27 mouse cellular contexts compared by ENCODE assay signal in genomic region chr7:56043577-56044266, GRCm38 (mm10). TPM values are rescaled to one million over a fixed set of nuclear protein-coding genes. Genes with fewer than 3 reads are reported as not detected.
DNase-seq lines count a peak whose midpoint lies in the region; ATAC-seq lines count a peak whose summit lies in the region.
"Had no signal": no experiment of that assay in that cellular context is flagged by ENCODE, and none has a peak within 500 bp of the region (broad histone marks: within the 10 kb centered on the region; RNA-seq: fewer than 3 reads in every experiment).

No protein-coding gene starts in this region.

- H3K4me3 ChIP-seq in liver, embryonic 11.5 days (ENCODE audit: low read depth, low read length), result no peak overlapping the region
- no peak overlapping the region for H3K4me3 ChIP-seq in liver, embryonic 12.5 days
- H3K4me3 ChIP-seq in liver, embryonic 16.5 days (ENCODE audit: low read depth, low read length), result no peak overlapping the region
- H3K4me3 ChIP-seq: embryonic facial prominence, embryonic 15.5 days; forebrain, embryonic 12.5 days; heart, adult 2 months; heart, embryonic 15.5 days; hindbrain, embryonic 13.5 days had no signal

- H3K4me2 ChIP-seq in liver, embryonic 11.5 days, result 0 out of 2 replicates have a peak overlapping the region, but pooled peaks have one; percentile 2
- peak overlapping the region; percentile 35 for H3K4me2 ChIP-seq in liver, embryonic 12.5 days
- no peak overlapping the region for H3K4me2 ChIP-seq in liver, embryonic 16.5 days (ENCODE audit: low read depth, low read length)
- H3K4me2 ChIP-seq: embryonic facial prominence, embryonic 15.5 days; forebrain, embryonic 12.5 days; heart, embryonic 11.5 days; heart, embryonic 15.5 days; hindbrain, embryonic 13.5 days had no signal

- peak; percentile 82 for ATAC-seq in liver, embryonic 11.5 days (replicated peaks; ENCODE audit: low FRiP score)
- ATAC-seq in liver, embryonic 12.5 days, result peak; percentile 82
- peak; percentile 83 for ATAC-seq in liver, embryonic 16.5 days (ENCODE audit: low read depth)
- ATAC-seq: activated CD4-positive, CD25-positive, alpha-beta regulatory T cell, adult 4 months; CD4-positive, CD25-positive, alpha-beta regulatory T cell, adult 4 months; forebrain, postnatal 0 days; hindbrain, postnatal 0 days; Patski had no signal

- H3K27me3 ChIP-seq in liver, embryonic 11.5 days (replicated peaks; ENCODE audit: control insufficient read depth, insufficient read depth, low read length), result no peaks in the 10 kb centered on the region
- H3K27me3 ChIP-seq in liver, embryonic 12.5 days (replicated peaks), result no peaks in the 10 kb centered on the region
- no peaks in the 10 kb centered on the region for H3K27me3 ChIP-seq in liver, embryonic 16.5 days (ENCODE audit: control insufficient read depth, insufficient read depth, low read depth, low read length)
- H3K27me3 ChIP-seq: embryonic facial prominence, embryonic 15.5 days; forebrain, embryonic 12.5 days; heart, embryonic 15.5 days; hindbrain, embryonic 13.5 days; Patski had no signal

- H3K27ac ChIP-seq in liver, embryonic 11.5 days (ENCODE audit: low read depth, low read length), result no peak overlapping the region
- H3K27ac ChIP-seq in liver, embryonic 12.5 days, result peak overlapping the region; percentile 72
- peak overlapping the region; percentile 57 for H3K27ac ChIP-seq in liver, embryonic 16.5 days (ENCODE audit: low read length)
- H3K27ac ChIP-seq: embryonic facial prominence, embryonic 15.5 days; forebrain, embryonic 12.5 days; heart, adult 2 months; heart, embryonic 15.5 days; hindbrain, embryonic 13.5 days; hindbrain, postnatal 0 days had no signal

- H3K9me3 ChIP-seq in liver, embryonic 11.5 days (ENCODE audit: control insufficient read depth, low read length), result no peaks in the 10 kb centered on the region
- no peaks in the 10 kb centered on the region for H3K9me3 ChIP-seq in liver, embryonic 12.5 days (replicated peaks)
- H3K9me3 ChIP-seq in liver, embryonic 16.5 days (replicated peaks; ENCODE audit: control insufficient read depth, low read length), result no peaks in the 10 kb centered on the region
- H3K9me3 ChIP-seq: embryonic facial prominence, embryonic 15.5 days; forebrain, embryonic 12.5 days; heart, embryonic 15.5 days; hindbrain, embryonic 13.5 days had no signal

- WGBS in liver, embryonic 11.5 days, result 63% methylated on average over 4 of the region's 4 CpGs
- 53% methylated on average over 4 of the region's 4 CpGs for WGBS in liver, embryonic 12.5 days (ENCODE audit: insufficient replicate concordance)
- WGBS in liver, embryonic 16.5 days (ENCODE audit: insufficient replicate concordance), result 40% methylated on average over 4 of the region's 4 CpGs

- no peak for DNase-seq in liver, embryonic 11.5 days (ENCODE audit: low spot score)
- DNase-seq in liver, result no peak
- DNase-seq in frontal cortex, postnatal 10 days (ENCODE audit: low spot score in 2 of 2), result no peak
- DNase-seq in layer of hippocampus, adult 9-10 months (ENCODE audit: low spot score), result no peak
- no peak for DNase-seq in thymus, postnatal 36 days
- no peak for DNase-seq in kidney, adult 8-10 months
- DNase-seq: adrenal gland, postnatal 25 days; B cell, adult 2 months; cerebellum, adult 11 months; cerebellum, adult 8-10 months; cerebellum, postnatal 14 days; embryo, embryonic 11 days; forebrain, postnatal 0 days; gastrocnemius, postnatal 10 days; heart, adult 2 months; heart, postnatal 14 days had no signal

- H3K4me1 ChIP-seq in liver, embryonic 11.5 days (replicated peaks; ENCODE audit: control insufficient read depth, insufficient read depth, low read length), result peaks cover 6% of the 10 kb centered on the region; the same call in 1 of the 2 replicates
- H3K4me1 ChIP-seq in liver, embryonic 12.5 days, result peaks cover 45% of the 10 kb centered on the region
- H3K4me1 ChIP-seq in liver, embryonic 16.5 days (ENCODE audit: control insufficient read depth, low read depth, low read length), result peaks cover 25% of the 10 kb centered on the region
- H3K4me1 ChIP-seq: embryonic facial prominence, embryonic 15.5 days; forebrain, embryonic 12.5 days; heart, embryonic 15.5 days; hindbrain, embryonic 13.5 days had no signal

- no peaks in the 10 kb centered on the region for H3K36me3 ChIP-seq in liver, embryonic 11.5 days (ENCODE audit: control insufficient read depth, insufficient read depth, low read length)
- H3K36me3 ChIP-seq in liver, embryonic 12.5 days, result no peaks in the 10 kb centered on the region
- H3K36me3 ChIP-seq in liver, embryonic 16.5 days (ENCODE audit: control insufficient read depth, insufficient read depth), result no peaks in the 10 kb centered on the region
- H3K36me3 ChIP-seq: embryonic facial prominence, embryonic 15.5 days; forebrain, embryonic 12.5 days; heart, embryonic 15.5 days; hindbrain, embryonic 13.5 days had no signal

- no peak overlapping the region for H3K9ac ChIP-seq in liver, embryonic 11.5 days (ENCODE audit: low read depth, low read length)
- peak overlapping the region; percentile 44 for H3K9ac ChIP-seq in liver, embryonic 12.5 days
- no peak overlapping the region for H3K9ac ChIP-seq in liver, embryonic 16.5 days (ENCODE audit: low read depth, low read length)
- H3K9ac ChIP-seq: embryonic facial prominence, embryonic 15.5 days; forebrain, embryonic 12.5 days; forebrain, postnatal 0 days; heart, embryonic 15.5 days; hindbrain, embryonic 13.5 days had no signal

RNA-seq across cellular contexts. Expression of gene Herc2, which starts 6.3 kb away (rescaled TPM):
- polyA plus RNA-seq in liver, embryonic 11.5 days (2014; fragmentation: Nextera tagmentation; extraction: Ambion mirVana), result 18.5 and 19.9 TPM in 2 replicates
- 16.8 and 21.4 TPM in 2 replicates for polyA plus RNA-seq in liver, embryonic 12.5 days (2016; fragmentation: Nextera tagmentation; extraction: Ambion mirVana)
- polyA plus RNA-seq in liver, embryonic 16.5 days (2015; fragmentation: Nextera tagmentation; extraction: Ambion mirVana), result 13.4 and 14.7 TPM in 2 replicates

RNA-seq across cellular contexts. Expression of gene Nipa1, which starts 24.0 kb away (rescaled TPM):
- polyA plus RNA-seq in liver, embryonic 11.5 days (2014; fragmentation: Nextera tagmentation; extraction: Ambion mirVana), result 14.5 and 16.2 TPM in 2 replicates
- 17.7 and 20.6 TPM in 2 replicates for polyA plus RNA-seq in liver, embryonic 12.5 days (2016; fragmentation: Nextera tagmentation; extraction: Ambion mirVana)
- polyA plus RNA-seq in liver, embryonic 16.5 days (2015; fragmentation: Nextera tagmentation; extraction: Ambion mirVana), result 10.2 and 10.7 TPM in 2 replicates
- polyA plus RNA-seq: CD4-positive, CD25-positive, alpha-beta regulatory T cell, adult 4 months had no signal
